Mouse (Mus musculus) hindbrain, embryonic 10.5 days (tissue): ENCODE data around the gene Togaram2. TPM values are rescaled to one million over a fixed set of nuclear protein-coding genes. Genes with fewer than 3 reads are reported as not detected.
"Not testable (repeated sequence)": the region's sequence is repeated elsewhere in the genome, so short reads cannot be mapped to it uniquely, and the experiment has no call there.

Experiments used
- DNase-seq: peaks from one replicate; pipeline ENCODE4 v3.0.0-alpha.2; 2017; ENCODE audit warnings: low spot score
- H3K27ac ChIP-seq: fragments of 300-500 bp; sonication (generic); 2 replicates; pipeline ENCODE4 v1.5.1; 2016; ENCODE audit warnings: mild to moderate bottlenecking, moderate library complexity
- H3K27me3 ChIP-seq: fragments of 300-500 bp; sonication (generic); 2 replicates; pipeline ENCODE4 v1.6.1; 2016; ENCODE audit warnings: mild to moderate bottlenecking; ENCODE audit not compliant: poor library complexity, insufficient read depth, severe bottlenecking
- H3K36me3 ChIP-seq: fragments of 300-500 bp; sonication (generic); 2 replicates; pipeline ENCODE4 v1.6.1; 2016; ENCODE audit warnings: mild to moderate bottlenecking, moderate library complexity
- H3K4me1 ChIP-seq: fragments of 300-500 bp; sonication (generic); replicated peaks from 2 replicates; pipeline ENCODE4 v1.6.1; 2016; ENCODE audit warnings: mild to moderate bottlenecking
- H3K4me3 ChIP-seq: fragments of 300-500 bp; sonication (generic); 2 replicates; pipeline ENCODE4 v1.5.1; 2016; ENCODE audit warnings: mild to moderate bottlenecking, moderate library complexity
- H3K9me3 ChIP-seq: fragments of 300-500 bp; sonication (generic); 2 replicates; pipeline ENCODE4 v1.6.1; 2016; ENCODE audit warnings: mild to moderate bottlenecking, moderate library complexity
- WGBS: fragments of 180-500 bp; shearing (Covaris S2); methylation state at CpG from one replicate; pipeline ENCODE4 v1.1.7; 2016; 5-methylcytosine and 5-hydroxymethylcytosine counted together
- polyA plus RNA-seq: library from polyadenylated mRNA; unstranded; fragments of >200 nt; fragmentation: Nextera tagmentation; extraction: Ambion mirVana; gene quantifications from 2 replicates; pipeline ENCODE4 v1.2.1, GENCODE M21; 2016

The Togaram2 gene
- 0.05 and 0.09 TPM in 2 replicates for polyA plus RNA-seq

DNA sequence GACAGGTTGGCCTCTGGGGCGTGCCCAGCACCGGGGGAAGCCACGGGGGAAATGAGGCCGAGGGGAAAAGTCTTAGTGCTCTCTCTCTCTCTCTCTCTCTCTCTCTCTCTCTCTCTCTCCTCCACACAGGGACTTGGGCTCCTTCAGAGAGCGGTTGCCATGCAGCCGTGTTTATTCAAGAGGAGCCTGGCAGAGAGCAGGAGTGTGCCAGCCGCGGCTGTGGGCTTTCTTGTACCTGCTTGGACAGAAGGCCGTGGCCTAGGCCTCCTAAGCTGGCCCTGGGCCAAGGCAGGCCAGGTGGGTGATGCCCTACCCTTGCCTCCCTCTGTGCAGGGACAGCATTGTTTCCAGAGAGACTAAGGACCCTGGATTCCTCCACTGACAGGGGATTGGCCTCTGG is at the start of gene Togaram2:
TSS of gene Togaram2 (plus strand) at position 170 of the 400 bp plus-strand sequence.
- Histone ChIP-seq H3K4me1 (peaks cover 28% of the 10 kb centered on the region), H3K4me3 (no peak within 1 kb of the TSS), H3K9me3 (no peaks in the 10 kb centered on the region), H3K27me3 (no peaks in the 10 kb centered on the region), H3K36me3 (no peaks in the 10 kb centered on the region), H3K27ac (no peak within 1 kb of the TSS)
- DNase-seq = no peak
- 50% methylated on average over 9 of the region's 9 CpGs for WGBS

DNA sequence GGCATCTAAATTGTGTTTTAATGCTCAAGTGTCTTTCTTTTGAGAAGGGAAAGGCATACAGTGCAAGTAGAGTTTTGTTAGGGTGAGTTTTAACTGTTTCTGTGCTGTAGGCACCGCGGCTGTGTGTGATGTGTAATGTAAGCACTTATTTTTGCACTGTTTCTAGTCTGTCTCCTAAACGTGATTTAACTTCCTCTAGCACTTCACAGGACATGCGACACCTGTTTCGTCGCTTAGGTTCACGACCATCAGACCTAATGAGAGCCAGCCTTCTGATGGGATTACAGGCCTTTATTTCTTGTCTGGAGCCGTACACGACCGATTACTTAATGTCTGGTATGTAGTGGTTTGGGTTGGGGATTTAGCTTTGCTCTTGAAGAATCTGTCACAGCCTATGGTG is 41.3 kb upstream of the Togaram2 start:
- Histone ChIP-seq H3K9me3 (no peaks in the 10 kb centered on the region), H3K4me1 (no peaks in the 10 kb centered on the region), H3K27ac (no peak overlapping the region), H3K27me3 (no peaks in the 10 kb centered on the region), H3K4me3 (no peak overlapping the region), H3K36me3 (peaks cover 97% of the 10 kb centered on the region)
- WGBS = 90% methylated on average over 10 of the region's 10 CpGs
- DNase-seq = no peak

DNA sequence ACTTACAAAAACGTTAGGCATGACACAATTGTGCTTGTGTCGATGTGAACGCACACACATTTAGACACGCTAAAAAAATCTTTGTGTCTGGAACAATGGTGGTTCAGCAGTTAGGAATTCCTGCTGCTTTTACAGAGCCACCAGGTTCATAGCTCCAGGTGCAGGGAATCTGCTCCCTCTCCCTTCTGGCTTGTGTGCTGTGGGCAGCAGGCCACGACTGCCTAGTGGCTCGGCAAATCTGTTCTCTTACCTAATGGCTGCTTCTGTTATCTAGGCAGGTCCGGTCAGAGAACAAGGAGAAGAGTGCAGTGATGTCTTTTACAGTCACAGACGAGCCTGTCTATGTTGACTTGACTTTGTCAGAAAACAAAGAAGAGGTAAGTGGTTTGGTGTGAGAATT is 39.7 kb upstream of the Togaram2 start:
- Histone ChIP-seq H3K27me3 (no peaks in the 10 kb centered on the region), H3K4me1 (no peaks in the 10 kb centered on the region), H3K4me3 (no peak overlapping the region), H3K9me3 (no peaks in the 10 kb centered on the region), H3K36me3 (peaks cover 97% of the 10 kb centered on the region), H3K27ac (no peak overlapping the region)
- DNase-seq = no peak
- 90% methylated on average over 8 of the region's 8 CpGs for WGBS

DNA sequence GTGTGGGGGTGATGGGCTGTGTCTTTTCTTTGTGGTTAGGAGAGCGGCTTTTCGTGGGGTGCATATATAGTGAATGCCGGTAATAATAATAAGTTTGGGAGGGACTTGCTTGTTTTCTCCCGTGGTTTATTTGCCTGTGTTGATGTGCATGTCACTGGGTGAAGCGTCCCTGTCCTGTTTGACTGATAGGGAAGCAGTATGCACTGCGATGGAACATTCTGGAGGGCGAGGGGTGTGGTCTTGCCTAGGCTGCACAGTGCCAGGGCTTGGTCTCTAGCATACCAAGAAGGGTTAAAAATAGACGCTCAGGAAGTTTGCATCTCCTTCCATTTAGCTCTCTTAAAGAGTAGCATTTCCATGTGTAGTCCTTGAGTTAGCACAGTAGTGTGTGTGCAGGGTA is 36.3 kb upstream of the Togaram2 start:
- H3K4me3 ChIP-seq = no peak overlapping the region
- no peaks in the 10 kb centered on the region for H3K9me3 ChIP-seq
- H3K36me3 ChIP-seq = peaks cover 98% of the 10 kb centered on the region
- DNase-seq = no peak
- no peaks in the 10 kb centered on the region for H3K27me3 ChIP-seq
- no peaks in the 10 kb centered on the region for H3K4me1 ChIP-seq
- no peak overlapping the region for H3K27ac ChIP-seq
- WGBS = 94% methylated on average over 8 of the region's 8 CpGs

DNA sequence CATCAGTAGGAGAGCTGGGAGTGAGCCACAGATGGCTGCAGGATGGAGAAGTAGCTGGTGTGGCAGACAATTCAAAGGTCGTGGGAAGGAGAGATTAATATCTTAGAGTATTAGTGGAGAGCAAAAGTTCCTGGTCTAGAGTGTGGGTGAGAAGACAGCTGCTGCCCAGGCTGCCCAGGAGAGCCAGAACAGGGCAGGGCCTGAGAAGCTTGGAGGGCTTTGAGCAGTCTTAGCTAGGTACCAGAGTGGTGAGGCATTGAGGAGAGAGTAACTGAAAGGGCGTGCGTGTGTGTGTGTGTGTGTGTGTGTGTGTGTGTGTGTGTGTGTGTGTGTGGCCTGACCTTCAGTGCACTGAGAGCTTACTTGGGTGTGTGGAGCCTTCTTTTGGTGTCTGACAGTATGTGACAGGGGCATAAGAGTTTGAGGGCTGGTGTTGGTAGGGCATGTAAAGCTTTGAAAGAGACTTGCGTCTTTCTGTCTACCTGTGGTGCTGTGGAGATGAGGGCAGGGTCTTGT is 35.3 kb upstream of the Togaram2 start:
- Histone ChIP-seq H3K4me3 (no peak overlapping the region), H3K9me3 (no peaks in the 10 kb centered on the region), H3K4me1 (no peaks in the 10 kb centered on the region), H3K27me3 (no peaks in the 10 kb centered on the region), H3K36me3 (peaks cover 99% of the 10 kb centered on the region), H3K27ac (no peak overlapping the region)
- WGBS = 94% methylated on average over 4 of the region's 4 CpGs
- DNase-seq = no peak

DNA sequence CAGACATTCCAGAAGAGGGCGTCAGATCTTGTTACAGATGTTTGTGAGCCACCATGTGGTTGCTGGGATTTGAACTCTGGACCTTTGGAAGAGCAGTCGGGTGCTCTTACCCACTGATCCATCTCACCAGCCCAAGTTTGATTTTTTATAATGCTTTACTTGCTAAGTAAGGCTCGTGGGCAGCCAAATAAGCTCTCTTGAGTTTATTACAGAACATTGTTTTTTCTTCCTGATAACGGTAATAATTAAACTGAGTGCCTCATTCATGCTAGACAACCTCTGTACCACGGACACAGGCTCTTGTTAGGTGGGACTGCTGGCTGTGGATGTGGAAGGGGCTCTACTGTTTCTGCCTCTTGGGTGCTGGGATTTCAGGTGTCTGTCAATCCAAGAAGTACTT is 34.0 kb upstream of the Togaram2 start:
- not testable (repeated sequence) for H3K27me3 ChIP-seq
- WGBS = 90% methylated on average over 5 of the region's 5 CpGs

DNA sequence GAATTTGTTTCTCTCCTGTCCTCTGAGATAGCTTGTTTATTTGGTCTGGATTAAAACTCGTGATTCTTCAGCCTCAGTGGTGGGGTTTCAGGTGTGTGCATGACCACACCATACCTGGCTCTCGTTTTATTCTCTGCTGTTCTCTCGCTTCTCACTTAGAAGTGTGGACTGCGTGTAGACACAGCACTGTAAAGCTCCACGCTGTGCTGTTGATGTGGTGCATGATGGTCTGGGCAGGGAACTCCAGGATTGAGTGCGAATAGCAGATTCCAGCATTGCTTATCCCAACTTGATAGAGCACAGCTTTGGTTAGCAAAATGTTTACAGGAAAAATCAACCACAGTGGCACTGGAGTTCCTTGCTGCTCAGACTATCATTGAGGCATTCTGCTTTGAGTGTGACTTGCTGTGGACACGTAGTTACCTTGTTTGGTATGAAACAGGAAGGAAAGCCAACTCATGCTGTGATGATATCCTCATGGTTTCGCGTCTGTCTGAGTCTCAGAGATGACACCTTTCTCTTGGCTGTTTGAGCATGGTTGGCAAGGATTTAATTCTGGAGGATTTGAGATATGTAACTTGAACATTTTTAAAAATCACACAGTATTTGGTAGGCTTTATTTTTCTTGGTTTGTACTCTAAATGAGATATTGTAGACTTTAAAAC is 32.5 kb upstream of the Togaram2 start:
- DNase-seq = no peak
- Histone ChIP-seq H3K36me3 (peaks cover 97% of the 10 kb centered on the region), H3K27me3 (no peaks in the 10 kb centered on the region)

More for the DNA sequence above, 34.0 kb upstream of the Togaram2 start:
- H3K4me1 ChIP-seq, H3K27ac ChIP-seq, H3K9me3 ChIP-seq, DNase-seq, H3K4me3 ChIP-seq: not testable (repeated sequence)
- peaks cover 98% of the 10 kb centered on the region for H3K36me3 ChIP-seq

DNA sequence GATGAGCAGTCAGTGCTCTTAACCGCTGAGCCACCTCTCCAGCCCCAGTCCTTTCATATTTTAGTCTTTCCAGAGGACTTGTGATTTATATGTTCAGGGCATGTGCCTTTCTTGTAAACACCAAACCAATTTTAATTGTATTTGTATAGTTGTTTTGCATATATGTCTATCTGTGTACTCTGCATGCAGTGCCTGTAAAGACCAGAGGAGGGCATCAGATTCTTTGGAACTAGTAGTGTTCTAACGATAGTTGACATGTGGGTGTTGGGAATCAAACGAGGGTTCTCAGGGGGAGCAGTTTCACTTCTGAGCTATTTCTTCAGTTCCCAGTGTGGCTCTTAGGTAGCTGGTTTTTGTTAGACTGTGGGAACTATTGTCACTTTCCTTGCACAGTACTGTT is 30.9 kb upstream of the Togaram2 start:
- WGBS = 89% methylated on average over 3 of the region's 3 CpGs
- Histone ChIP-seq H3K9me3 (no peaks in the 10 kb centered on the region), H3K36me3 (peaks cover 96% of the 10 kb centered on the region), H3K4me1 (no peaks in the 10 kb centered on the region), H3K27me3 (no peaks in the 10 kb centered on the region), H3K27ac (no peak overlapping the region), H3K4me3 (no peak overlapping the region)
- DNase-seq = no peak

More for the DNA sequence above, 32.5 kb upstream of the Togaram2 start:
- Histone ChIP-seq H3K27ac (no peak overlapping the region), H3K9me3 (no peaks in the 10 kb centered on the region), H3K4me3 (no peak overlapping the region), H3K4me1 (no peaks in the 10 kb centered on the region)
- 94% methylated on average over 9 of the region's 9 CpGs for WGBS

DNA sequence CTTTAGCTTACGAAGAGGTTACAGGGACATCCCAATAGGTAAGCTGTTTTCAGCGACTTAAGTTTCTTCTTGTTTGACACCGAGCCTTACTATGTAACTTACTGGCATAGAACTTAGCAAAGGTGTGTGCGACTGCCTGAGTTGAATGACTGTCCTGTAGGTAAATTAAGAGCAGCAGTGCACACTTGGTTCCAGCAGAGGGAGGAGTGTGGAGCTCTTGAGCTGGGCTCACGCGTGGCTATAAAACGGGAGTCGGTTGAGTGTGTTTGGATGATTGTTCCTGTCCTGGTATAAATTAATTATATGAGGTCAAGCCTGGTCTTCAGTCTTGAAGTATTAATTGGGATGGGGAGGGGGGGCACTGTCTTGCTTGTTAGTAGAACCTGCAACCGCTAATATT is 23.1 kb upstream of the Togaram2 start:
- Histone ChIP-seq H3K4me1 (no peaks in the 10 kb centered on the region), H3K27ac (no peak overlapping the region), H3K4me3 (no peak overlapping the region), H3K36me3 (peaks cover 95% of the 10 kb centered on the region), H3K27me3 (no peaks in the 10 kb centered on the region), H3K9me3 (no peaks in the 10 kb centered on the region)
- DNase-seq = no peak
- 93% methylated on average over 9 of the region's 9 CpGs for WGBS

DNA sequence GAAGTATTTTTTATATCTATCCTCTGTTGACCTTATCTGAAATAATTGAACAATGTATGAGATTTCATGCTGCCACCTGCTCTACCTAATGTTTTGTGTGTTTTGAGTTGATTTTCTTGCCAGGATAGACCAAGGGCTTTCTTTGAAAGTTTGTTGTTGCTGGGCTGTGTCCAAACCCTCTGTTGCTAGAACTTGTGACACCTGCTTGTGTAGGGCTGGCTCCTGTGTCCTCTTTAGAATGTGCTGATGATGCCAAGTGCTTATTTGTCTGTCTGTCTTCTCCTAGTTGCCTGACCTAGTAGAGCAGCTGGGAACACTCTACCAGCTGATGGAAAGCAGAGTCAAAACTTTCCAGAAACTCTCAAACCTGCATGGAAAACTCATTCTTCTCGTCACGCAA is 20.6 kb upstream of the Togaram2 start:
- 94% methylated on average over 2 of the region's 2 CpGs for WGBS
- Histone ChIP-seq H3K27ac (no peak overlapping the region), H3K36me3 (peaks cover 96% of the 10 kb centered on the region), H3K4me1 (no peaks in the 10 kb centered on the region), H3K4me3 (no peak overlapping the region), H3K27me3 (no peaks in the 10 kb centered on the region), H3K9me3 (no peaks in the 10 kb centered on the region)
- DNase-seq = no peak

DNA sequence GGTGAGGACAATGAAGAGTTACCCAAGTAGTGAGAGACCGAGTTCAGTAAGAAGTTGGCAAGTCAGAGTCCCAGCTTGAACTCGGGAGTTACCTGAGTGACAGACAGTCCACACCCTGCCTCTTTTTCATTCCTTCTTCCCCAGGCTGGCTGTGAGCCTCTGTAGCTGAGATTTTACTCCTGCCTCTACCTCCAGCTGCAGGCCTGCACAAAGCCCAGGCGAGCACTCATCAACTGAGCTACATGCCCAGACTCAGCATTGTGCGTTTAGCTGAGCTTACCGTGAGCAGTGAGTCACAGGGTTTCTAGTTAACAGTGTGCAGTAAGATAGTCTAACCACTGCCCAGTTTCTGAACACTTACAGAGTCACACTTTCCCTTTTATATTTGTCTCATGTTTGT is 20.1 kb upstream of the Togaram2 start:
- no peak for DNase-seq
- peaks cover 96% of the 10 kb centered on the region for H3K36me3 ChIP-seq
- H3K9me3 ChIP-seq = no peaks in the 10 kb centered on the region
- no peaks in the 10 kb centered on the region for H3K27me3 ChIP-seq
- no peaks in the 10 kb centered on the region for H3K4me1 ChIP-seq
- H3K4me3 ChIP-seq = no peak overlapping the region
- H3K27ac ChIP-seq = no peak overlapping the region
- 93% methylated on average over 5 of the region's 5 CpGs for WGBS

DNA sequence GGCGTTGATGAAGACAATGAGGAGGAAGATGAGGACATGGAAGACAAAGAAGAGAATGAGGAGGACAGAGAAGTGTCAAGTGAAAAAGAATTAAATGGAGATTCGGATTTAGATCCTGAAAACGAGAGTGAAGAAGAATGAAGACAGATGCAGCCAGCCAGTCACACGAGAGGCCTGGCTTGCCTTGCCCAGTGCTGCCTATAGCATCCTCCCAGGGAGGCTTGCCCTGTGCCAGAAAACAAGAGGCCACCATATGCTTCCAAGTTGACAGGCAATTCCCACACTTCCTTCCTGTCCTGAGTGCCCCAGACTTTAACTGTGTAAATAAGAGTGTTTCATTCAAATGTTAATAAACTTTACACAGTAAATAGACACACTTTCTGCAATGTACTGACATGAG is 15.5 kb upstream of the Togaram2 start:
- Histone ChIP-seq H3K27me3 (no peaks in the 10 kb centered on the region), H3K27ac (no peak overlapping the region), H3K9me3 (no peaks in the 10 kb centered on the region), H3K36me3 (peaks cover 62% of the 10 kb centered on the region), H3K4me1 (0 out of 2 replicates have a peak, but pooled peaks cover 3% of the 10 kb centered on the region), H3K4me3 (no peak overlapping the region)
- 91% methylated on average over 4 of the region's 4 CpGs for WGBS
- DNase-seq = no peak

DNA sequence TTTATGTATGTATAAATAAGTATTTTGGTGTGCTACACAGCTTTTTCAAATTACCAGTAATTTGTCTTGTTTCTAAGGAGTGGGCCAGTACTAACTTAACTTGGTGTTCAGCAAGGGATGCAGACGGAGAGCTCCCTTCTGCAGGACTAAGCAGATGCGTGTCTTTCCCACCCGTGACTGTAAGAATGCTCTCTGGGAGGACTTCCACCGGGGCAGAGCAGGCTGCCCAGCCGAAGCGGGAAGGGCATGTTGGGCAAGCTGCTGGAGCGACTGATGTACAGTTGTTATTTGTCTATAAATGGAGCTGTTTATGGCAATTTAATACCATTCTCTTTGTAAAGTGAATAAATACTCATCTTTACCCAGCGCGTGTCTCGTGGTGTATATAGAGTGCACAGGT is 14.4 kb upstream of the Togaram2 start:
- Histone ChIP-seq H3K36me3 (peaks cover 52% of the 10 kb centered on the region), H3K4me3 (no peak overlapping the region), H3K27me3 (no peaks in the 10 kb centered on the region), H3K9me3 (no peaks in the 10 kb centered on the region), H3K27ac (no peak overlapping the region), H3K4me1 (peaks cover 7% of the 10 kb centered on the region; the same call in 1 of the 2 replicates)
- 92% methylated on average over 10 of the region's 10 CpGs for WGBS
- no peak for DNase-seq
